Mouse (Mus musculus): ENCODE measurements around the gene Ccdc88b.

- TF ChIP-seq POLR2A (IDR thresholded peaks at IDR 0.05; ENCODE audit: borderline replicate concordance, insufficient read depth, low read length): no peak
- TF ChIP-seq CTCF (IDR thresholded peaks at IDR 0.05; ENCODE audit: borderline replicate concordance, insufficient read depth, low read depth, low read length): no peak
These were observed 37.3 kb downstream of the Ccdc88b start for GRCm38 (mm10) chr19:6820538-6821195.
